Mouse (Mus musculus): ENCODE measurements at regions not wholly inside any gene's neighbourhood (a gene's known extent, or its start where the extent isn't known, plus 50 kb on each side); places are given as distances from the start of the nearest gene placed in this dataset.

GRCm38 (mm10) chr4:29034406-29034805 is 221.5 kb downstream of the Epha7 start:
- H3K27me3 ChIP-seq (ENCODE audit: control insufficient read depth, insufficient read depth, low read depth, low read length) = no peaks in the 10 kb centered on the region
- H3K9me3 ChIP-seq (replicated peaks; ENCODE audit: control insufficient read depth, low read length, poor library complexity, severe bottlenecking) = no peaks in the 10 kb centered on the region
- no peaks in the 10 kb centered on the region for H3K4me1 ChIP-seq (ENCODE audit: control insufficient read depth, insufficient read depth, low read length)
- no peak overlapping the region for H3K4me2 ChIP-seq (ENCODE audit: low read length)
- no peak for ATAC-seq
- H3K4me3 ChIP-seq (ENCODE audit: low read depth, low read length) = no peak overlapping the region
- H3K9ac ChIP-seq (ENCODE audit: low read depth, low read length) = no peak overlapping the region
- 91% methylated on average over 1 of the region's 1 CpGs for WGBS
- no peak overlapping the region for H3K27ac ChIP-seq (ENCODE audit: low read length)
- no peaks in the 10 kb centered on the region for H3K36me3 ChIP-seq (ENCODE audit: control insufficient read depth, insufficient read depth, low read length)

DNA sequence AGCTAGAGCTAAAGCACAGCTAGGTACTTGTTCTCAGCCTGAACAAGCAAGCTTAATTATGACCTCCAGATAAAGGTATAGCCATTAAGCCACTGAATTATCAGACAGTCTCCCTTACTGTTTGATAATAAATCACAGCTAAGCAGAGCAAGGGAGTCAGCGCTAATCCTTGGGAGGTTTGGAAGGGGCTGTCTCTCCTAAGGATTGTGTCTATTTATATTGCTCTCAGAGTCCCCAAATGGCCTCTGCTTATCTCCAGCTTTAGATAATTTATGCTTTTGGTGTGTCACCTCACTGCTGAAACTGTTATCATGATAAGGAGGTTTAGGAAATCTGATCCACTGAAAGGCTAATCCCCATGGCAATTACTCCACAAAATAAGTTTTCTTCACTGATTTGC is 227.1 kb downstream of the Epha7 start:
- no peaks in the 10 kb centered on the region for H3K36me3 ChIP-seq (ENCODE audit: control insufficient read depth, insufficient read depth, low read length)
- H3K9me3 ChIP-seq (replicated peaks; ENCODE audit: control insufficient read depth, low read length, poor library complexity, severe bottlenecking) = no peaks in the 10 kb centered on the region
- H3K4me1 ChIP-seq (ENCODE audit: control insufficient read depth, insufficient read depth, low read length) = no peaks in the 10 kb centered on the region
- 16% methylated on average over 1 of the region's 1 CpGs for WGBS
- H3K4me3 ChIP-seq (ENCODE audit: low read depth, low read length) = no peak overlapping the region
- no peak for ATAC-seq
- H3K27me3 ChIP-seq (ENCODE audit: control insufficient read depth, insufficient read depth, low read depth, low read length) = no peaks in the 10 kb centered on the region
- no peak overlapping the region for H3K9ac ChIP-seq (ENCODE audit: low read depth, low read length)
- no peak overlapping the region for H3K27ac ChIP-seq (ENCODE audit: low read length)
- H3K4me2 ChIP-seq (ENCODE audit: low read length) = no peak overlapping the region

DNA sequence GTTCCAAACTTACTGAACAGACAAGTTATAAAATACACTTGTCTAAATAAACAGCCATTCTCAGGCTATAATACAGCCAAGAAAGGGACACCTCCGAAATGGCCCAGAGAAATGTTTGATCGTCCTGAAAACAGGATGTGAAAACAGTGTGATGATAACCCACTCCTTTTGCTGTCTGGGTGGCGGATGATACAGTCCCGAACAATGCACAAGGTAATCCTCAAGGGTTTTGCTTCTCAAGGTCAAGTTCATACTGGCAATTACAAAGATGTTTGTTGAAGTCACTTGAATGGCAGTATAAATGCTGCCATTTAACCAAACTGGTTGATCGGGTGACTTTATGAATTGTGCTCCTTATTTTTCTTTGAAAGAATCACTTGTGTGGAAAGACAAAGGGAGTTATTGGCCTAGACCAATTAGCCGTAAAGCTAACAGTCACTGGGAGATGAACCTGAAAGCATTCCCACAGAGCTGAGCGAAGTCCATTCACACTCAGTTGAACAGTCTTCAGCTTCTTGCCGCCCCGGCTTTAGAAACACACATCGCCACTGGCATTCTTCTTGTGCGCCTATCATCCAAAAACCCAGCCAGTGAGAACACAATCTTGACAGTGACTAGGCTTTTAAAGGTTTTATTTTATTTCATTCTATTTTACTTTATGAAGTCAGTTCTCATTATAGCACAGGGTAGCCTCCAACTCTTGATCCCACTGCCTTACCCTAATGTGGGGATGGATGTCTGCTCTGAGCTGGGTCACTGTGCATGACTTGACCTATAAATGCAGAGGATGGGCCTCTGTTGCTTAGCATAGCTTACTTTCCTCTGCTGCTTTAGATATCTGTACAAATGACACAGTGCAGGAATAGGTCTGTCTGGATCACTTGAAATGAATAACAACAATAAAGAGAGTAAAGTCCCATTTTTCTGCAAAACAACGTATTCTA is 256.0 kb downstream of the Epha7 start:
- H3K9ac ChIP-seq (ENCODE audit: low read depth, low read length) = no peak overlapping the region
- no peak overlapping the region for H3K4me3 ChIP-seq (ENCODE audit: low read depth, low read length)
- no peak for ATAC-seq
- WGBS = 45% methylated on average over 12 of the region's 12 CpGs
- no peak overlapping the region for H3K4me2 ChIP-seq (ENCODE audit: low read length)
- no peaks in the 10 kb centered on the region for H3K36me3 ChIP-seq (ENCODE audit: control insufficient read depth, insufficient read depth, low read length)
- no peaks in the 10 kb centered on the region for H3K9me3 ChIP-seq (replicated peaks; ENCODE audit: control insufficient read depth, low read length, poor library complexity, severe bottlenecking)
- H3K27ac ChIP-seq (ENCODE audit: low read length) = no peak overlapping the region
- H3K4me1 ChIP-seq (ENCODE audit: control insufficient read depth, insufficient read depth, low read length) = no peaks in the 10 kb centered on the region; the same call in 1 of the 2 replicates
- H3K27me3 ChIP-seq (ENCODE audit: control insufficient read depth, insufficient read depth, low read depth, low read length) = no peaks in the 10 kb centered on the region

DNA sequence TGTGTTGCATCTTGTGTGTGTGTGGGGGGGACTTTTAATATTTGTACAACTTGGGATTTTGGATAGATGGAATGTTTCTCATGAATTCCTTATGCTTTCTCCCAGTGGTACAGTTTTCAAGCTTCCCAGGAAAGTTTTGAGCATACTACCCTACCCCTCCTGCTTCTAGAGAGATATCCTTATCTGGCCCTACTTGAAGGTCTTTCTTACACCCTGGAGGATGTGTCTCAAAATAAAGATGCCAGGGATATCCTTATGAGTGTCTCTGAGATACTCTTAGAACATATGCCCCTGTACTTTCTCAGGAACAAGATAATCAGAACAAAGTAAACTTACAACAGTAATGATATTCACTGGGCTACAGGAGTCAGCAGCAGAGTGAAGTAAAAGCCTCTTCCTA is 261.3 kb downstream of the Epha7 start:
- ATAC-seq = no peak
- Histone ChIP-seq H3K4me3 (ENCODE audit: low read depth, low read length) (no peak overlapping the region), H3K4me2 (ENCODE audit: low read length) (no peak overlapping the region), H3K9me3 (replicated peaks; ENCODE audit: control insufficient read depth, low read length, poor library complexity, severe bottlenecking) (no peaks in the 10 kb centered on the region), H3K27me3 (ENCODE audit: control insufficient read depth, insufficient read depth, low read depth, low read length) (no peaks in the 10 kb centered on the region), H3K27ac (ENCODE audit: low read length) (no peak overlapping the region), H3K9ac (ENCODE audit: low read depth, low read length) (no peak overlapping the region), H3K4me1 (ENCODE audit: control insufficient read depth, insufficient read depth, low read length) (no peaks in the 10 kb centered on the region), H3K36me3 (ENCODE audit: control insufficient read depth, insufficient read depth, low read length) (no peaks in the 10 kb centered on the region)

DNA sequence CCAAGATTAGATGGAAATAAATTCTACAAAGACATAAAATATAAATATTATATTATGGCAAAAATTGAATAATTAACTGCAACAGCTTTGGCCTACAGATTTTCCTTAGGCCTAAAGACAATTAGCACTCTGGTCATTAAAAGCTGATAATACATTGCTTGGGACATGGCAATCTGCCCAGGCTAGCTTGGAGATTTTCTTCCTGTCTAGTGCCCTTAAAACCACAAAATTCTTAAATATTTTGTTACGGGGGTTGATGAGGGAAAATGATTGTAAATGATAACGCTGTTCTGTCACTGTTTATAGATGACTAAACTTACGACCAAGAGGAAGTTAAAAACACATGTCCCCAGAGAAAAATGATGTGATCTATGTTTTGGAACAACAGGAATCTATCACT is 261.9 kb downstream of the Epha7 start:
- no peak overlapping the region for H3K4me3 ChIP-seq (ENCODE audit: low read depth, low read length)
- no peaks in the 10 kb centered on the region for H3K4me1 ChIP-seq (ENCODE audit: control insufficient read depth, insufficient read depth, low read length)
- no peaks in the 10 kb centered on the region for H3K27me3 ChIP-seq (ENCODE audit: control insufficient read depth, insufficient read depth, low read depth, low read length)
- WGBS = 89% methylated on average over 3 of the region's 3 CpGs
- ATAC-seq = no peak
- no peak overlapping the region for H3K27ac ChIP-seq (ENCODE audit: low read length)
- H3K9me3 ChIP-seq (replicated peaks; ENCODE audit: control insufficient read depth, low read length, poor library complexity, severe bottlenecking) = no peaks in the 10 kb centered on the region
- H3K4me2 ChIP-seq (ENCODE audit: low read length) = no peak overlapping the region
- H3K9ac ChIP-seq (ENCODE audit: low read depth, low read length) = no peak overlapping the region
- H3K36me3 ChIP-seq (ENCODE audit: control insufficient read depth, insufficient read depth, low read length) = no peaks in the 10 kb centered on the region

DNA sequence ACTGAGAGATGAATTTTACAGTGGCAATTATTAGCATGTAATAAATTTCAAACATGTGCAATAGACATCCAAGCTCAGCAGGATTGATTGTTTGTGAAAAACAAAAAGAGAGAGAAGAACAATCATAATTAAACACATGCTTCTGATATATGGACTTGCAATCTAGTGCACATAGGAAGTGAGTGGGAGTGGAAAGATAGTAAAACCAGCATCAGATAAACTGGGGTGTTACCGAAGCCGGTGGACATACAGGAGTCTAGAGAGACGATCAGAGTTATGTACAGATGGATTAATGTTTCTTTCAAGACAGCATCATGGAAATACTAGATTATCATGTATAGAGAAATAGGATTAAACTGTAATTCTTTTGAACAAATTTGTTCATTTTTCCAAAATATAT is 263.8 kb downstream of the Epha7 start:
- no peak overlapping the region for H3K27ac ChIP-seq (ENCODE audit: low read length)
- H3K27me3 ChIP-seq (ENCODE audit: control insufficient read depth, insufficient read depth, low read depth, low read length) = no peaks in the 10 kb centered on the region
- no peak overlapping the region for H3K4me3 ChIP-seq (ENCODE audit: low read depth, low read length)
- H3K36me3 ChIP-seq (ENCODE audit: control insufficient read depth, insufficient read depth, low read length) = no peaks in the 10 kb centered on the region
- ATAC-seq = no peak
- no peak overlapping the region for H3K9ac ChIP-seq (ENCODE audit: low read depth, low read length)
- no peak overlapping the region for H3K4me2 ChIP-seq (ENCODE audit: low read length)
- WGBS = 92% methylated on average over 3 of the region's 3 CpGs
- no peaks in the 10 kb centered on the region for H3K4me1 ChIP-seq (ENCODE audit: control insufficient read depth, insufficient read depth, low read length)
- H3K9me3 ChIP-seq (replicated peaks; ENCODE audit: control insufficient read depth, low read length, poor library complexity, severe bottlenecking) = no peaks in the 10 kb centered on the region

- Histone ChIP-seq H3K4me2 (ENCODE audit: low read length) (no peak overlapping the region), H3K27me3 (ENCODE audit: control insufficient read depth, insufficient read depth, low read depth, low read length) (no peaks in the 10 kb centered on the region), H3K4me1 (ENCODE audit: control insufficient read depth, insufficient read depth, low read length) (no peaks in the 10 kb centered on the region), H3K9ac (ENCODE audit: low read depth, low read length) (no peak overlapping the region), H3K27ac (ENCODE audit: low read length) (no peak overlapping the region), H3K4me3 (ENCODE audit: low read depth, low read length) (no peak overlapping the region), H3K9me3 (replicated peaks; ENCODE audit: control insufficient read depth, low read length, poor library complexity, severe bottlenecking) (no peaks in the 10 kb centered on the region), H3K36me3 (ENCODE audit: control insufficient read depth, insufficient read depth, low read length) (no peaks in the 10 kb centered on the region)
- 99% methylated on average over 3 of the region's 3 CpGs for WGBS
- ATAC-seq = no peak
Observed at GRCm38 (mm10) chr4:29078391-29078790, 265.5 kb downstream of the Epha7 start.

DNA sequence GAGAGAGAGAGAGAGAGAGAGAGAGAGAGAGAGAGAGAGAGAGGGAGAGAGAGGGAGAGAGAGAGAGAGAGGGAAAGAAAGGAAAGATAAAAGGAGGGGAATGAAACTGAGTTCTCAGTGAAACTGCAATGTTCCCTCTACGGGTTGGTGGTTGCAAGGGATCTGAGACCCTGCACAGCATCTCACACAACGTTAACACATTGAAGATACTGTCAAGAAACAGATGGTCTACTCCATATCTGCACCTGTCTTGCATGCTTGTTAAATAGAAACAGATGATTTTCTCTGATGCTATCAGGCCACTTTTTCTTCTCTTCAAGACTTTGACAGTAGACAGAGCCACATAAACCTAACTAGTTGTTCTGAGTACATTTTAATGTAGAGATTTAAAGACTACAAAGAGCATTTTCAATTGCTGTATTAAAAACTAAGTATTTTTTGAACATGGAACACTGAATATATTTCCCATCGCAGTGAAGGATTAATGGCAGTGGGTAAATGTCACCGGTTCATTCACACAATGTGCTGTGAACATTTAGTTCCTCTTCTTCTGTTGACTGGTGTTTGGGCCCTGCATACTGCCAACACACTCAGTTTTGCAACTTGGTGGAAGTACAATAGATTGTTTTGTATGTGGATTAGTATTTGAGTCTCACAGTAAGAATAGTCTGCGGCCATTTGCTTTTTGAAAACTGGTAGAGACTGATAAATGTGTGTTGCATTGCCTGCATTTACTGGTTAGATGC is 270.8 kb downstream of the Epha7 start:
- no peaks in the 10 kb centered on the region for H3K36me3 ChIP-seq (ENCODE audit: control insufficient read depth, insufficient read depth, low read length)
- ATAC-seq = no peak
- H3K4me2 ChIP-seq (ENCODE audit: low read length) = no peak overlapping the region
- no peak overlapping the region for H3K9ac ChIP-seq (ENCODE audit: low read depth, low read length)
- no peak overlapping the region for H3K27ac ChIP-seq (ENCODE audit: low read length)
- no peaks in the 10 kb centered on the region for H3K4me1 ChIP-seq (ENCODE audit: control insufficient read depth, insufficient read depth, low read length)
- WGBS = 70% methylated on average over 5 of the region's 5 CpGs
- H3K9me3 ChIP-seq (replicated peaks; ENCODE audit: control insufficient read depth, low read length, poor library complexity, severe bottlenecking) = no peaks in the 10 kb centered on the region
- H3K27me3 ChIP-seq (ENCODE audit: control insufficient read depth, insufficient read depth, low read depth, low read length) = no peaks in the 10 kb centered on the region
- no peak overlapping the region for H3K4me3 ChIP-seq (ENCODE audit: low read depth, low read length)

- Histone ChIP-seq H3K9ac (ENCODE audit: low read depth, low read length) (no peak overlapping the region), H3K27ac (ENCODE audit: low read length) (no peak overlapping the region), H3K36me3 (ENCODE audit: control insufficient read depth, insufficient read depth, low read length) (no peaks in the 10 kb centered on the region), H3K4me2 (ENCODE audit: low read length) (no peak overlapping the region), H3K4me1 (ENCODE audit: control insufficient read depth, insufficient read depth, low read length) (no peaks in the 10 kb centered on the region; the same call in 1 of the 2 replicates), H3K4me3 (ENCODE audit: low read depth, low read length) (no peak overlapping the region), H3K27me3 (ENCODE audit: control insufficient read depth, insufficient read depth, low read depth, low read length) (no peaks in the 10 kb centered on the region), H3K9me3 (replicated peaks; ENCODE audit: control insufficient read depth, low read length, poor library complexity, severe bottlenecking) (no peaks in the 10 kb centered on the region)
- ATAC-seq = no peak
- 37% methylated on average over 4 of the region's 4 CpGs for WGBS
Observed at GRCm38 (mm10) chr4:29090949-29091348, 278.0 kb downstream of the Epha7 start.
